Mouse (Mus musculus) liver, embryonic 14.5 days (tissue): ENCODE results near the gene Cyp2a4.
"Not testable (repeated sequence)": the region's sequence is repeated elsewhere in the genome, so short reads cannot be mapped to it uniquely, and the experiment has no call there.

Source experiments
- CTCF ChIP-seq: IDR thresholded peaks from 2 replicates; pipeline ENCODE4 v1.5.1; 2016; ENCODE audit warnings: antibody characterized with exemption, low read depth, control low read depth
- EP300 ChIP-seq: IDR thresholded peaks from 2 replicates; pipeline ENCODE4 v1.6.1; 2016; ENCODE audit warnings: antibody characterized with exemption, low read depth

GRCm38 (mm10) chr7:26356719-26357118 lies 49.8 kb downstream of the Cyp2a4 start:
- TF ChIP-seq CTCF, EP300: not testable (repeated sequence)
